Mouse (Mus musculus): ENCODE results near the gene Haus7. TPM values are rescaled to one million over a fixed set of nuclear protein-coding genes. Genes with fewer than 3 reads are reported as not detected.

Haus7 gene
- total and polyA plus RNA-seq, 3 experiments: 32.9 to 34.9 (median 34.2) TPM

GRCm38 (mm10) chrX:73460792-73461191 is 1.9 kb upstream of the Haus7 start:
- Histone ChIP-seq H3K4me1 (ENCODE audit: control insufficient read depth in 1 of 2, insufficient read depth in 2 of 2) (peaks cover 0 to 7% of the 10 kb centered on the region in 2 experiments; a peak in 2 of 4 replicates), H3K9me3 (replicated peaks; ENCODE audit: low read length) (no peaks in the 10 kb centered on the region), H3K4me3 (replicated peaks in 1 of 3; ENCODE audit: low read depth in 2 of 3, low read length in 2 of 3, poor library complexity in 1 of 3) (no peak overlapping the region), H3K4me2 (ENCODE audit: insufficient read depth, low read depth, poor library complexity, severe bottlenecking) (no peak overlapping the region), H3K79me2 (replicated peaks; ENCODE audit: control insufficient read depth, extremely low read depth, insufficient read depth, poor library complexity, severe bottlenecking) (no peaks in the 10 kb centered on the region), H3K36me3 (replicated peaks in 1 of 2; ENCODE audit: control insufficient read depth in 1 of 2, insufficient read depth in 1 of 2, low read length in 1 of 2) (no peaks in the 10 kb centered on the region), H3K27ac (ENCODE audit: insufficient read depth, low read depth) (no peak overlapping the region), H3K9ac (ENCODE audit: insufficient read depth, low read depth) (no peak overlapping the region), H3K27me3 (replicated peaks) (no peaks in the 10 kb centered on the region)
- dilution Hi-C loops (cut with MboI; ENCODE audit: extremely low pct_ligation_motif_present, extremely low pct_unique_long_range_greater_than_20kb, low sequenced_read_pairs): no loop called here
- in situ Hi-C loops (cut with MboI; ENCODE audit: low pct_ligation_motif_present, low pct_unique_long_range_greater_than_20kb, low sequenced_read_pairs): no loop called here
- no peak for TF ChIP-seq MAFK (IDR thresholded peaks at IDR 0.05; ENCODE audit: insufficient replicate concordance, low read length)
- no peak for TF ChIP-seq NELFE (IDR thresholded peaks at IDR 0.05; ENCODE audit: low read depth, low read length)
- no peak for TF ChIP-seq ETS1 (conservative IDR thresholded peaks at IDR 0.05; ENCODE audit: low read depth, low read length)
- no peak for TF ChIP-seq USF1 (IDR thresholded peaks at IDR 0.05; ENCODE audit: low read depth, low read length)
- TF ChIP-seq HCFC1 (IDR thresholded peaks at IDR 0.05; ENCODE audit: low read depth, low read length): no peak
- TF ChIP-seq RAD21 (IDR thresholded peaks at IDR 0.05; ENCODE audit: low read depth, low read length): no peak
- no peak for TF ChIP-seq POLR2A (IDR thresholded peaks at IDR 0.05; ENCODE audit: low read depth, low read length)
- TF ChIP-seq ZNF384 (IDR thresholded peaks at IDR 0.05; ENCODE audit: low read depth, low read length): no peak
- TF ChIP-seq MXI1 (IDR thresholded peaks at IDR 0.05; ENCODE audit: low read depth, low read length): no peak
- no peak for TF ChIP-seq CHD2 (IDR thresholded peaks at IDR 0.05; ENCODE audit: low read length)
- DNase-seq (ENCODE audit: extremely low read depth): no peak

- Histone ChIP-seq H3K4me1 (ENCODE audit: control insufficient read depth in 1 of 2, insufficient read depth in 2 of 2) (no peaks in the 10 kb centered on the region), H3K4me3 (replicated peaks in 1 of 3; ENCODE audit: low read depth in 2 of 3, low read length in 2 of 3, poor library complexity in 1 of 3) (no peak overlapping the region), H3K79me2 (replicated peaks; ENCODE audit: control insufficient read depth, extremely low read depth, insufficient read depth, poor library complexity, severe bottlenecking) (no peaks in the 10 kb centered on the region), H3K4me2 (ENCODE audit: insufficient read depth, low read depth, poor library complexity, severe bottlenecking) (no peak overlapping the region), H3K36me3 (replicated peaks in 1 of 2; ENCODE audit: control insufficient read depth in 1 of 2, insufficient read depth in 1 of 2, low read length in 1 of 2) (peaks cover 7 to 43% of the 10 kb centered on the region in 2 experiments), H3K27ac (ENCODE audit: insufficient read depth, low read depth) (no peak overlapping the region), H3K9me3 (replicated peaks; ENCODE audit: low read length) (no peaks in the 10 kb centered on the region), H3K27me3 (replicated peaks) (no peaks in the 10 kb centered on the region), H3K9ac (ENCODE audit: insufficient read depth, low read depth) (no peak overlapping the region)
- dilution Hi-C loops (cut with MboI; ENCODE audit: extremely low pct_ligation_motif_present, extremely low pct_unique_long_range_greater_than_20kb, low sequenced_read_pairs) (no loop called here), in situ Hi-C loops (cut with MboI; ENCODE audit: low pct_ligation_motif_present, low pct_unique_long_range_greater_than_20kb, low sequenced_read_pairs) (no loop called here)
- DNase-seq (ENCODE audit: extremely low read depth): peak; percentile 38
- TF ChIP-seq UBTF (IDR thresholded peaks at IDR 0.05; ENCODE audit: low read depth, low read length) (no peak), MEF2A (IDR thresholded peaks at IDR 0.05; ENCODE audit: borderline replicate concordance, low read depth, low read length) (no peak), CTCF (conservative IDR thresholded peaks at IDR 0.05 in 1 of 2, IDR thresholded peaks at IDR 0.05 in 1 of 2; ENCODE audit: low read depth in 2 of 2, low read length in 2 of 2) (peak; percentile 25 to 65; a peak in 3 of 4 replicates), RAD21 (IDR thresholded peaks at IDR 0.05; ENCODE audit: low read depth, low read length) (peak; percentile 15), POLR2AphosphoS2 (IDR thresholded peaks at IDR 0.05; ENCODE audit: low read depth, low read length) (no peak), BHLHE40 (IDR thresholded peaks at IDR 0.05; ENCODE audit: low read depth, low read length) (no peak), MXI1 (IDR thresholded peaks at IDR 0.05; ENCODE audit: low read depth, low read length) (no peak), SMC3 (IDR thresholded peaks at IDR 0.05; ENCODE audit: low read depth, low read length) (peak; percentile 66), NRF1 (IDR thresholded peaks at IDR 0.05; ENCODE audit: low read depth, low read length) (no peak)
Measured at GRCm38 (mm10) chrX:73451949-73452348, 6.9 kb downstream of the Haus7 start.

All from CH12.LX (cell line).